Mouse (Mus musculus): Measurements from ENCODE around the gene Gm7075.
"Not testable (repeated sequence)": the region's sequence is repeated elsewhere in the genome, so short reads cannot be mapped to it uniquely, and the experiment has no call there.

Gm7075 gene

DNA sequence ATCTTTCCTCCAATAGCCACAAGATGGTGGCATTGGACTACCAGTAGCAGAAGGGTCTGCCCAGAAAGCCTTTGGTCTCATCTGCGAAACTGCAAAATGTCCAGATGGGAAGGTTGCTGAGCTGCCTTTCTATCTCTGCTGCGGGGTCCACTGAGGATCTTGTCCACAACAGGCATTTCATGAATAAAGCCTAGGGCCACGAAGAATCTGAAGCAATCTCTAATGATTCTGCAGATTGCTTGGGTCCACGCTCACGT is 1.1 kb upstream of the Gm7075 start:
- CTCF ChIA-PET: no interaction called here

DNA sequence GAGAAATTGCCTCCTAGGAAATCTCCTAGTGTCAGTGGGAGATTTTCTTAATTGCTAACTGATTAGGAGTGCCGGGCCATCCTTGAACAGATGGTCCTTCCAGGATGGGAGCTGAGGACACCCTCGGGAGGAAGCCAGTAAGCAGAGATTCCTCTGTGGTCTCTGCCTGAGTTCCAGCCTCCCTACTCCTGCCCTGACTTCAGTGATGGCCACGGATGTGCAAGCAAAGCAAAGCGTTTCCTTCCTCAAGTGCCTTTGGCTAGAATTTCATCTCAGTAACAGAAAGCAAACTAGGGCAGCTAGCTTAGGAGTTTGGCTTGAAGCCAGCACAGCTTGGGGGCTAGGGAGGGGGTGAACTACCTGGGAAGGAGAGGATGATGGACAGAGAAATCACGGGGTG is 4.5 kb downstream of the Gm7075 start:
- CTCF ChIA-PET: no interaction called here

DNA sequence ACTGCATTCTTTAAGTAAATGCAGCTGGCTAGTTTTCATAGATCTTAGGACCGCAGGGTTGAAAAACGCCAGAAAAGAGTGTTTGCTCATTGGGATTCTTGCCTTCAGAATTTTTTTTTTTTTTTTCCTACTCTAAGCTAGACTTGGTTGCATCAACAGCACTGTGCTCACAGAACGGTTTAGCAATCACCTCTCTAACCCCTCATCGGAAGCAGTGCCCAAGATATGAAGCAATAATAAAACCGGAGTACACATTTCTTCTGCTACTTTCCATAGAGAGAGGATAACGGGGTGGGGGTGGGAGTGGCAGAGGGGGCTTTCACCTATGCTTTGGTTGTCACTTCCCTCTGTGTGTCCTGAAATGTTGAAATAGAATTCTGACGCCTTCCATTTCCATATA is 5.7 kb downstream of the Gm7075 start:
- CTCF ChIA-PET: no interaction called here

DNA sequence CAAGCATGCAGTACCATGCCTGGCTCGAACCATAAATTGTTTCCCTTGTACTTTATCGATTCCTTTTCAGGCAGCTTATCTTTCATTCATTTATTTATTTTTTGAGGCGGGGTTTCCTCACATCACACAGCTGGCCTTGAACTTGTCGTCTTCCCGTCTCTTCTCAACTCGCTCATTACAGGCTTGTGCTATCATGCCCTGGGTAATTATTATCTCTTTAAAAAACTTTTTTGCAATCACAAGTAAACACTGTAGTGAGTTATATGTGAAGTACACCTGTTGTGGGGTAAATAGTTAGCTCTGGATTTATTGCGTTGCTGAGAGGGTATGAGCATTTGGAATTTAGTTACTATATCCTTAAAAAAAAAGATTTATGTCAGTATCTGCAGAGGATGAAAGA is 6.3 kb downstream of the Gm7075 start:
- CTCF ChIA-PET: no interaction called here

DNA sequence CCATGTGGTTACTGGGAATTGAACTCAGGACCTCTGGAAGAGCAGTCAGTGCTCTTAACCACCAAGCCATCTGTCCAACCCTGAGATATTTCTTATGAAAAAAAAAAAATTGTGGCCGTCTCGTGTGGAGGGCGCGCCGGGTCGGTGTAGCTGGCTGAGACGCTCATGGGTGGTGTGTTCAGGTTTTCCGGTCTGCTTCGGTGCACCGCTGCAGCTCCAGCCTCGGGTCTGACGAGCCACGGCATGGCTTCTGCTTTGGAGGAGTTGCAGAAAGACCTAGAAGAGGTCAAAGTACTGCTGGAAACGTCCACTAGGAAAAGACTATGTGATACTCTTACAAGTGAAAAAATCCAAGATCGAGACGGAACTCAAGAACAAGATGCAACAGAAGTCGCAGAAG is 8.8 kb downstream of the Gm7075 start:
- CTCF ChIA-PET: interaction anchor here (0.7 kb wide), 2 partner anchors 11 to 293 kb away, joined by 5 to 11 read pairs; no protein-coding TSS in a partner anchor

DNA sequence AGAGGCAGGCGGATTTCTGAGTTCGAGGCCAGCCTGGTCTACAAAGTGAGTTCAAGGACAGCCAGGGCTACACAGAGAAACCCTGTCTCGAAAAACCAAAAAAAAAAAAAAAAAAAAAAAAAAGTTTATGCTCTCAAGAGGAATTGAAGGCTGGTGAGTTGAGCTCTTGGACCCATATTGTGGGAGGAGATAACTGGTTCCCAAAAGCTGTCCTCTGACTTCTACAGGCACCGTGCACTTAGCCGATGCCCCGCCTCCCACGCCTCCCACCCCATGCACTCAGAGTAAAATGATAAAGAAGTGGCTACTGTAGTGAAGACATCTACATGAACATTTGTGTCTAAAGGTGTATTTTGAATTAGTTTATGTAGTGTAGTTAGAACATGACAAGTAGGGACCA is 9.9 kb downstream of the Gm7075 start:
- CTCF ChIA-PET: not testable (repeated sequence)

DNA sequence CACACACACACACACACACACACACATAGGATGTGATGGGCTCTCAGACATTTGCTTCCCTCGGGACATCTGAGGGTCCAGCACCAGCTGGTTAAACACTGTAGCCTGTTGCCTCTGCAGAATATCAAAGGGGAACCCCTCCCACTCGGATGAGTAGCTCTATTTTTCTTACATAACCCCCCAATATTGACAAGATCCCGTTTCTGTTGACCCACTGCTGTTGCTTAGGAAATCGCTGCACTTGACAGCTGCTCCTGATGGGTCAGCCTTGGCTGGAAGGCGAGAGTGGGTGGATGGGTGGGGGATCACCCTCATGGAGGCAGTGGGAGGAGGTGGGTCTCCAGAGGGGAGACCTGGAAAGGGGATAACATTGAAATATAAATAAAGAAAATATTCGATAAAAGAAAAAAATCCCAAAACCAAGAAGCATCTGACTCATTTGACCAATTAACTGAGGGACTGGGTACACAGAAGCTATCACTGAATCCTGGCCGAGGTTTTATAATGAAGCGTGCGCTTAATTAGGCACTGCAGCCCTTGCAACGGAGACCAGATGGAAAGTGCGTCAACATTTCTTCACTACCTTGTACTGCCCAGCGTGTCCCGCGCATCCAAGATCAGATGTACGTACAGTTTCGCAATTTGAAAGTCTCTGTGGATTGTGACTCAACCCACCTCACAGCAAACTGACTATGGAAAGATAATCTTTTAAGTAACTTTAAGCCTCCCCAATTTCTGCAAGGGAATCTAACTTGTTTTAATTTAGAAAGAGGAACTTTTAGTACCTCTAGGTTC is 11.2 kb downstream of the Gm7075 start:
- CTCF ChIA-PET: interaction anchor here (0.5 kb wide), 1 partner anchor 19 kb away, joined by 6 read pairs; no protein-coding TSS in a partner anchor

DNA sequence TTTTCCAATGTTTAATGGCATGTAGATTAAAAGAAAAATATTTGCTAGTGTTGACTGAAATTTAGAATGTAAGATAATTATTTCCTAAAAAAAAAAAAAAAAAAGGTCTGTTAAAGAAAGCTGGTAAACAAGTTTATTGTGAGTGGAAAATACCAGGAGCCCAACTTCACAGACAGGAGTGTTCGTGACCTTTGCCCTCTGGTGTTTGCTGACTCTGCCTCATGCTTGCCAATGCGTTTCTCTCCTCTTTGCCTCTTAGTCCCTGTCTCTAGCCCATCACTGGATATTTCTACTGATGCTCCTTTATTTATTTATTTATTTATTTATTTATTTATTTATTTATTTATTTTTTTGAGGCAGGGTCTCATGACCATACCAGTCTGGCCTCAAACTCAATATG is 18.0 kb downstream of the Gm7075 start:
- CTCF ChIA-PET: no interaction called here

DNA sequence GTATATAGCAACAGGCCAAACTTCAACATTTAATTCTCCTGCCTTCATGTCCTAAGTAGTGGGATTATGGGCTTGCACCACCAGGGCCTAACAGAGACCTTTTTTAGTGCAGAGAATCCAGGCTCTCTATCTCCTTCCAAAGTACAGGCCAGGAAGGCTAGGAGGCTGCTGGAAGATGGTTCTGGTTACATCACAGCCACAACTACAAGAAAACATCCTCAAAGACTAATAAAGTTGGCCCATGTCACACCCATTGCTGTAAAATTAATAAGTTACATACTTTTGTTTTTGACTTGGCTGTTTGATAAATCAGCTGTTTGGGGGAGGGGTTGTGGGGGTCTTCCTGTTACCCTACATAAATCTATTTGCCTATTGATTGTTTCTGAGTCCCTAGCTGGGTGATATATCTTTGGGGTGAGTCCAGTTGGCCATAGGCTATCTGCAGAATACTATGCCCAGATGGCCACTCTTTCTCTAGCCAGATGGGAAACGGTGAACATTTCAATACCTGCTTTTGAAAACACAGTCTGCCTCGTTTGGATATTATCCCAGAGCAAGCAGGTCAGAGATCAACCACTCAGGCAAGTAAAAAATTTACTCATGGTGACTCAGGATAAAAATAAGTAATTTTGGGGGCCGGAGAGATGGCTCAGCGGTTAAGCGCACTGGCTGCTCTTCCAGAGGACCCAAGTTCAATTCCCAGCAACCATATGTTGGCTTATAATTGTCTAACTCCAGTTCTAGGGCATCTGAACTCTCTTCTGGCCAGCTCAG is 18.7 kb downstream of the Gm7075 start:
- CTCF ChIA-PET: interaction anchor here (0.7 kb wide), 1 partner anchor 1956 kb away, joined by 3 read pairs; no protein-coding TSS in a partner anchor

DNA sequence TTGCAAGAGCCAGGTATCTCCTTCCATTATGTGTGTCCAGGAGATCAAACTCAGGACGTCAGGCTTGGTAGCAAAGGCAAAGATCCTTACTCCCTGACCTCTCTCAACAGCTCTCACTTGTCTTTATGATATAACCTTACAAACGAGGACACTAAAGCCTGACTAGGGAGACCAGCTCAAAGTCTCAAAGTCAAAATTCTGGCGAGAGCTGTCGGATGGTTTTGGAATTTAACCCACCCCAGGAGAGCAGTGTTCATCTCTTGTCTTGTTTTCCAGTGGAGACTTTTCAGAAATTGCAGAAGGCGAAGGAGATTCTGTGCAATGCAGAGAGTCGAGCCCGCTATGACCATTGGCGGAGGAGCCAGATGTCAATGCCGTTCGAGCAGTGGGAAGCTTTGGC is 24.6 kb downstream of the Gm7075 start:
- CTCF ChIA-PET: no interaction called here

DNA sequence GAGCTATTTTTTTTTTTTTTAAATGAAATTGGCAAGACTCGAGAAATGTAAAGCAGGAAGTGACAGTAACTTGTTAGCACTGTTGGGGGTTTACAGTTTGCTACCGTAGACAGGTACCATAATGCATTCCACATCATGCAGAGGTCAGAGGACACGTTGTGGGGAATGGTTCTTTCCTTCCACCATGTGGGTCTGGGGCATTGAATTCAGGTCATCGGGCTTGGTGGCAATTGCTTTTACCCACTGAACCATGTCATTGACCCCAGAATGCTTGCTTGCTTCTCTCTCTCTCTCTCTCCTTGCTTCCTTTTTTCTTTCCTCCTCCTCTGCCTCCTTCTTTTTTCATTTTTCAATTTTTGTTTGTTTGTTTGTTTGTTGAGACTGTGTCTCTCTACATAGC is 32.6 kb downstream of the Gm7075 start:
- CTCF ChIA-PET: no interaction called here

DNA sequence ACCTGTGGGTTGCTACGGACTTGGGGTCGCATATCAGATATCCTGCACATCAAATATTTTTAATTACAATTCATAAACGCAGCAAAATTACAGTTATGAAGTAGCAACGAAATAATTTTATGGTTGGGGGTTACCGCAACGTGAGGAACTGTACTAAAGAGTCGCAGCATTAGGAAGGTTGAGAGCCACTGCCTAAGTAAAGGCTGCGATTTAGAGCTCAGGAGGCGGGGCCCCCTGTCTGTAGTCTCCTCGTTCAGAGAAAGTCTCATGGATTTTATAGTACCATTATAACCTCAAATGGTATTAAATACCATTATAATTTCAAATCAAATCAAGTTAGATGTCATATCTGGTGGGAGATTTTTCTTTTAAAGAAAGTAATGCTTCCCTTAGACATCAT is 34.6 kb downstream of the Gm7075 start:
- CTCF ChIA-PET: no interaction called here

DNA sequence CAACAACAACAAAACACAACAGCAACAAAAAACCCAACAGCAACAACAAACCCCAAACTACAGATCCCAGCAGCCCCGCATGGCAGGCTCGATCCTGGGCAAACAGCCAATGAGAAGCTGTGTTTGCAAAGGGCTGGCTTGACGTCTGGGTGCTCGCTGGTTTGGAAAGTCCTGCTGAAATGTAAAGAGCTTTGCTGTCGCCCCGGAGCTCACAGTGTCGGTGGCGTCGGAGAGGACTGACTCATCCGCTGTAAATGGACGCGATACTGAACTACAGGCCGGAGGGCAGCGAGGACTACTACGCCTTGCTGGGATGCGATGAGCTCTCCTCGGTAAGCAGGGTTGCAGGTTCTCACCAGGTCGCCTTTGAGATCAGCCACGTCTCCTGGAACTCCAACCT is 35.1 kb downstream of the Gm7075 start:
- CTCF ChIA-PET: no interaction called here

DNA sequence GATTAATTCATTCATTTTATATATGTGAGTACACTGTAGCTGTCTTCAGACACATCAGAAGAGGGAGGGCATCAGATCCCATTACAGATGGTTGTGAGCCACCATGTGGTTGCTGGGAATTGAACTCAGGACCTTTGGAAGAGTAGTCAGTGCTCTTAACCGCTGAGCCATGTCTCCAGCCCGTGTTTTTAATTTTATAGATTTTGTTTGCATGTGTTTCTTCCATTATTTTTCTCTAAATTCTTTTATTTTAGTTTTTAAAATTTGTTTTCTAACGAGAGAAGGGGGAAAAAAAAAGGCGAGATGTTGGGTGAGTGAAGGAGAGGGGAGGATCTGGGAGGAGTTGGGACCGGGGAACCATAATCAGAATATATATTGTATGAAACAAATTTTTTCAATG is 35.7 kb downstream of the Gm7075 start:
- CTCF ChIA-PET: not testable (repeated sequence)

DNA sequence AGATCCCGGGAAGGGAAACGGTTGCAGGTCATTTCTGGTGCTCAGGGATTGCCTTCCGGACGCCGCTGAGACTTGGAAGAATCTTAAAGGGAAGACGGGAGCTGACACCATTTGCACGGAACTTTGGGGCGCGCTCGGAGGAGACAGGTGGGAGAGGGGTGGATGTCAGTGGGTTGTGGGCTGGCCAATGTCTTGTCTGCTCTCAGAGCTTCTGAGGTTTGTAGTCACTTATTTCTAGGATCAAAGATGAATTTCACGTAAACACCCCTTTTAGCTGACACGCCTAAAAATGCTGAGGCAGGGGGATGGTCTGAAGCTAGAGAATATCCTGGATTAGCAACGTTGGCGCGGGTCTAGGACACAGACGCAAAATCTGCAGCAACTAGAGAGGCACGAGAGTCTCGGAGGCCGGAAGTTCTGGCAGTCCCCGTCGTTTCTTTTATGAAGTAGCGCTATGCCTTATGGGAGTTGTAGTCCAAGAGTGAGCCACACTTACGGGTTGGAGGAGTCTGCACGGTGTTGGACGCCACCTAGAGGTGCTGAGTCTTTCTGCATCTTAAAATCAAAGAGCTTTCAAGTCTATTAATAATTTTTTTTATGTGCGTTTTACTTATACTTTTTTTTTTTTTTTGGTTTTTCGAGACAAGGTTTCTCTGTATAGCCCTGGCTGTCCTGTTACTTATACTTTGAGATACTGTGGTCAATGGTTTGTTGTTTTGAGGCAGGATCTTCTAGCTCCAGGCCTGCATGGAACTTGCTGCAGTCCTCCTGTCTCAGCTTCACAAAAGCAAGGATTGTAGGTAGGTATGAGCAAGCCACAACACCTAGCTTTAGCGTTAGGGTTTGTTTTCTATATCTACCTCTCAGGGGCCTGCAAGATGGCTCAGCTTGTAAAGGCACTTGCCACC is 39.0 kb downstream of the Gm7075 start, which contains the start of gene Dnajc12:
Dnajc12 (plus strand) TSS at position 72 of the 908 bp plus-strand sequence.
- CTCF ChIA-PET: no interaction called here

DNA sequence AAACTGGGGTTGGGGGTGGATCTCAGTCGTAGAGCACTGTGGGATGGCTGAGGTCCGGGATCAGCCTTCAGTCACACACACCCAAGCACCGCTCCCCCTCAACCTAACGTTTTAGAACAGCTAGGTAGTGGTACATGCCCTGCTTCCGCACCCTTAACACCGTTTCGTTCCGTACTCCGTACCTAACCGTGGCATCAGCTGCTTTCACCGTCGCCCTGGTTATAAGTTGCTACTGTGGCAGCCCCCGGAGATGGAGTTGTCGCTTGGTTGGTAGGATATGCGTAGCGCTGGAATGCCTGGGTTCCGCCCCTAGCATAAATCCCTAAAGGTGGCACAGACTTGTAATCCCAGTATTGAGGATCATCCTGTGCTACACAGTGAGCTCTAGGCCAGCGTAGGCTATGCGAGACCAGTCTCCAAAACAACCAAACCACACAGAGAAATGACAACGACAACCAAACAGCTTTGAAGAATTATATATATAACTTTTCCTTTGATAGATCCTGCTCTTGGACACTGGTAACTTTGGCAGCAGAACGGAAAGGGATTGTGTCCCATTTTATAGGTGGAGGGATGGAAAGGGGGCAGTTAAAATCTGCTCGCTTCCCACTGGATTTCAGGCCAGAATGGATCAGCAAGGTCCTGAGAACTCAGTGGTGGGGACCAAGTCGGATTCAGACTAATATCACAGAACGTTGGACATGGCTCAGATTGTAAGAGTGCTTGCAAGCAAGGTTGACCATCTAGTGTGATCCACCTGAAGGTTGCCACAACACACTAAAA is 39.9 kb downstream of the Gm7075 start, which contains the start of gene Sirt1:
Sirt1 (minus strand) TSS at position 207 of the 783 bp plus-strand sequence.
- CTCF ChIA-PET: interaction anchor here (1.0 kb wide), 1 partner anchor 13 kb away, joined by 3 read pairs; no protein-coding TSS in a partner anchor

DNA sequence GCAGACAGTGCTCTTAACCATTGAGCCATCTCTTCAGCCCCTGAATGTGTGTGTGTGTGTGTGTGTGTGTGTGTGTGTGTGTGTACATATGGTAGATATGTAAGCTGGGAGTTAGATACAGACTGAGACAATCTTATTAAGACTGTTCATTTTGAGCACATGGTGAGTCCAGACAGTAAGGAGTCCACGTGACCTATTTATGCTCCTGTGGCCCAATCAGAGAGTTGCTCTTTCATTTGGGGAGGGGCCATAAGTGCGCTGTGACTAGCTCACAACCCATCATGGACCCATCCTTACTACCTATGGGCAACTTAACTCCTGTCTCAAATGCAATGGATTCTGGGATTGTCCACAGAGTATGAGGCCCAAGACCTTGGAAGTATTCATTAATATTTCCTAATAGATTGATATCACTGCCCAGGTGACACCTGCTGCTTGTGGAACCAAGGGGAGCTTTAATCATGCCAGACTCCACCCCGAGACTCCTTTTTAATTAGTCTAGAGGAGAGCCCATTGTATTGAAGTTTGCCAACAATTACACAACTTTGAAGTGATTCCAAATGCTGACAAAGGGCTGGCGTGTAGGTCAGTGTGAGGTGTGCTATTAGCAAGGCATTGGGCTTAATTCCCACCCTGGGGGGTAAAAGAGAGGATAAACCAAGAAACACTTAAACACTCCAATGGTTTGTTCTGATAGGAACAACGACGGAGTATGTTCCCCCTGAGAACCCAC is 42.5 kb downstream of the Gm7075 start:
- CTCF ChIA-PET: no interaction called here

DNA sequence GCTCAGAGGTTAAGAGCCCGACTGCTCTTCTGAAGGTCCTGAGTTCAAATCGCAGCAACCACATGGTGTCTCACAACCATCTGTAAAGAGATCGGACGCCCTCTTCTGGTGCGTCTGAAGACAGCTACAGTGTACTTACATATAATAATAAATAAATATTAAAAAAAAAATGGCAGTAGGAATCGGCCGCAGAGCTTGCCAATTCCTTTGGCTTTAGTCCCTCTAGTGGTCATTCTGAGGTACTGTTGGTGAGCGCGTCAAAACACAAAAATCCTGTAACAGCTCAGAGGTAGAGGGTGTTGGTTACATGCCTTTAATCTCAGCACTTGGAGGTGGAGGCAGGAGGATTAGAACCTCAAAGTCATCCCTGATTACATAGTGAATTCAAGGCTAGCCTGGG is 44.1 kb downstream of the Gm7075 start:
- CTCF ChIA-PET: interaction anchor here (0.5 to 0.6 kb wide), 2 partner anchors 48 to 219 kb away, joined by 3 read pairs; no protein-coding TSS in a partner anchor

DNA sequence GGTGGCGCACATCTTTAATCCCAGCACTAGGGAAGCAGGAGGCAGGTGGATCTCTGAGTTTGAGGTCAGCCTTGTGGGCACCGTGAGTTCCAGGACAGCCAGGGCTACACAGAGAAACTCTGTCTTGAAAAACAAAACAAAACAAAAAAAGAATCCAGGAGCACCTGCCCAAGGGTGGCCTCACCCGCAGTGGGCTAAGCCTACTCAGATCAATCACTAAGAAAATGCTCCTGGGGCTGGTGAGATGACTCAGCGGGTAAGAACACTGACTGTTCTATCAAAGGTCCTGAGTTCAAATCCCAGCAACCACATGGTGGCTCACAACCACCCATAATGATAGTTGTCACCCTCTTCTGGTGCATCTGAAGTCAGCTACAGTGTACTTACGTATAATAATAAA is 45.3 kb downstream of the Gm7075 start:
- CTCF ChIA-PET: no interaction called here

All from spleen, embryonic (tissue).